Mouse (Mus musculus): ENCODE data around the gene Pitpnc1. TPM values are rescaled to one million over a fixed set of nuclear protein-coding genes. Genes with fewer than 3 reads are reported as not detected.

Pitpnc1 gene
- polyA plus RNA-seq, 1 experiment from 2014 or later, result 35.2 TPM

GRCm38 (mm10) chr11:107373154-107373553 lies 97.3 kb downstream of the Pitpnc1 start:
- Histone ChIP-seq H3K9me3 (no peaks in the 10 kb centered on the region), H3K4me1 (replicated peaks) (peaks cover 34% of the 10 kb centered on the region), H3K9ac (no peak overlapping the region), H3K4me2 (no peak overlapping the region), H3K4me3 (no peak overlapping the region), H3K27ac (peak overlapping the region; percentile 72), H3K27me3 (no peaks in the 10 kb centered on the region), H3K36me3 (no peaks in the 10 kb centered on the region)
- 95% methylated on average over 4 of the region's 4 CpGs for whole genome bisulfite sequencing
- ATAC-seq (ENCODE audit: low FRiP score), result no peak

GRCm38 (mm10) chr11:107372688-107373087 lies 97.8 kb downstream of the Pitpnc1 start:
- 0 out of 2 replicates have a peak, but pooled peaks have one; percentile 17 for ATAC-seq (ENCODE audit: low FRiP score)
- Histone ChIP-seq H3K36me3 (no peaks in the 10 kb centered on the region), H3K4me2 (no peak overlapping the region), H3K4me3 (no peak overlapping the region), H3K9ac (no peak overlapping the region), H3K9me3 (no peaks in the 10 kb centered on the region), H3K4me1 (replicated peaks) (peaks cover 34% of the 10 kb centered on the region), H3K27ac (peak overlapping the region; percentile 72), H3K27me3 (no peaks in the 10 kb centered on the region)
- WGBS, result 42% methylated on average over 7 of the region's 7 CpGs

DNA sequence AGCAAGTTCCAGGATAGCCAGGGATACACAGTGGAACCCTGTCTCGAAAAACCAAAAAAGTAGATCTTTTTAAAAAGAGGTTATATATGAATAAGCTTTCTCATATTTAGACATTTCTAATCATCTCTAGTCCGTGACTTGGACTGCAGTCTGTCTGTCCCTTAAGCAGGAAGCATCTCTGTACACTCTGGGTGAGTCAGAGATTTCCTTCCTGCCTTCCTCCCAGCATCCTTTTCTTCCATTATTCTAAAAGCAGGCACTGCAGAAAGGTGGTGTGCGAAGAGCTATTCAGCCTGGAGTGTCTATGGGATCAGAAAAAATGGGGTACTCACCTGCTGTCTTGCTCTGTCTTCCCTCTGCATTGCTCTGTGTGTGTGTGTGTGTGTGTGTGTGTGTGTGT lies 100.0 kb downstream of the Pitpnc1 start:
- Histone ChIP-seq H3K27me3 (no peaks in the 10 kb centered on the region), H3K4me2 (no peak overlapping the region), H3K4me1 (replicated peaks) (peaks cover 27% of the 10 kb centered on the region), H3K9ac (no peak overlapping the region), H3K27ac (no peak overlapping the region), H3K4me3 (no peak overlapping the region), H3K36me3 (no peaks in the 10 kb centered on the region), H3K9me3 (no peaks in the 10 kb centered on the region)
- WGBS, result 91% methylated on average over 3 of the region's 3 CpGs
- no peak for ATAC-seq (ENCODE audit: low FRiP score)

DNA sequence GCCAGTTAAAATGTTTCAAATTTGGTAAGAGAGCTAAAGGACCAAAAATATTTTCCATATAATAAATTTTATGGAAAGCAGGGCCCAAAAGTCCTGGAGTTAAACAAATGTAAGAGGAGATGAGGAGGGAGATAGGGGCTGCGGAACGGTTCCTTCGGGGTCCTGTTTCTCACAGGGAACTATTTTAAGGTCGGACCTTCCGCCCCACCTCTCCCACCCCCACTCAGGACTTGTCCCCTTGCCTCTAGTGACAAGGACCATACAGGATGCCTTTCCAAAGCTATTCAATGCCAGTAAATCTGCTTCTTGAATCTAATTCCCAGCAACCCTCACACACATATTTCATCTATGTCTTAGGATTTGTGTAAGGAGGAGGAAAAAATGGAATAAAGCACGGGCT lies 100.8 kb downstream of the Pitpnc1 start:
- no peak overlapping the region for H3K27ac ChIP-seq
- no peak overlapping the region for H3K4me3 ChIP-seq
- no peaks in the 10 kb centered on the region for H3K9me3 ChIP-seq
- H3K27me3 ChIP-seq, result no peaks in the 10 kb centered on the region
- no peaks in the 10 kb centered on the region for H3K36me3 ChIP-seq
- WGBS, result 95% methylated on average over 6 of the region's 6 CpGs
- H3K4me2 ChIP-seq, result no peak overlapping the region
- H3K9ac ChIP-seq, result no peak overlapping the region
- no peak for ATAC-seq (ENCODE audit: low FRiP score)
- H3K4me1 ChIP-seq (replicated peaks), result peaks cover 22% of the 10 kb centered on the region

GRCm38 (mm10) chr11:107365938-107366712 lies 104.4 kb downstream of the Pitpnc1 start:
- Histone ChIP-seq H3K9ac (no peak overlapping the region), H3K9me3 (no peaks in the 10 kb centered on the region), H3K36me3 (no peaks in the 10 kb centered on the region), H3K4me1 (replicated peaks) (peaks cover 12% of the 10 kb centered on the region; the same call in 1 of the 2 replicates), H3K27me3 (no peaks in the 10 kb centered on the region), H3K4me2 (no peak overlapping the region), H3K4me3 (no peak overlapping the region), H3K27ac (no peak overlapping the region)
- ATAC-seq (ENCODE audit: low FRiP score), result no peak
- 75% methylated on average over 13 of the region's 13 CpGs for WGBS

DNA sequence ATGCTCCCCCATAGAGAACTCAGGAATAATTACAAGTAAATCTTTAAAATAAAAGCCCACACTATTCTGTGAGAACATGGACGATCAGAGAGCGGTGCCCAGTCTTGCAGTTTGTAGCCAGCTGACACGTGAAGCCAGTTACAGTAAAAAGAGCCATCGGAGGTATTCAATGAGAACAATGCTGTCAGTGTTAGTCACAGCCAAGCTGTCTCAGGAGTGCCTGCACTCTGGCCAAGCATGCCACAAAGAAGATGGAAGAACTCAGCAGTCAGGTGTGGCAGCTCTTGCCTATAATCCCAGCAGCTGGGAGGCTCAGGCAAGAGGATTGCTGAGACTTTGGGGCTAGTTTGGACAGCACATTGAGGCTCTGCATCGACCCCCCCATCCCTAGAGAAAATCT lies 111.8 kb downstream of the Pitpnc1 start:
- WGBS, result 54% methylated on average over 5 of the region's 5 CpGs
- Histone ChIP-seq H3K9ac (no peak overlapping the region), H3K4me2 (no peak overlapping the region), H3K4me1 (replicated peaks) (peaks cover 31% of the 10 kb centered on the region), H3K27ac (0 out of 2 replicates have a peak overlapping the region, but pooled peaks have one; percentile 13), H3K9me3 (no peaks in the 10 kb centered on the region), H3K4me3 (no peak overlapping the region), H3K36me3 (no peaks in the 10 kb centered on the region), H3K27me3 (no peaks in the 10 kb centered on the region)
- no peak for ATAC-seq (ENCODE audit: low FRiP score)

DNA sequence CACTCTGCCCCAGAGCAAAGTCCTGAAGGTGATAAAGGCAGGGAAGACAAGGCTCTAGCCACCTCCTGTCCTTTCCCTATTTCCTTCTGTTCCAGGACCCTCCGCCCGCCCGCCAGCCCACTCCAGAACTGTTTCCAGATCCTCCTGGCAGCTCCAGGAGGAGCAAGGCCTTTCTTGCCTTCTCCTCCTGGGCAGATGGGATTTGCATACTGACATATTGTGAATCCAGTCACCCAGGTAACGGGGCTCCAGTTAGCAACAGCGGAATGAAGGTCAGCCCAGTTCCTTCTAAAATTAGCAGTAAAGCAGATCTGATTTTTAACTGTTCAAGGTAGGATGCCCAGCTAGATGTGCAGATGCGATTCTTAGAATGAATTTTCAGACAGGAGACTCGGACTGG lies 114.3 kb downstream of the Pitpnc1 start:
- peaks cover 36% of the 10 kb centered on the region for H3K4me1 ChIP-seq (replicated peaks)
- H3K27me3 ChIP-seq, result no peaks in the 10 kb centered on the region
- ATAC-seq (ENCODE audit: low FRiP score), result no peak
- H3K9me3 ChIP-seq, result no peaks in the 10 kb centered on the region
- WGBS, result 61% methylated on average over 7 of the region's 7 CpGs
- no peak overlapping the region for H3K4me2 ChIP-seq
- H3K36me3 ChIP-seq, result no peaks in the 10 kb centered on the region
- H3K27ac ChIP-seq, result no peak overlapping the region
- no peak overlapping the region for H3K4me3 ChIP-seq
- H3K9ac ChIP-seq, result no peak overlapping the region

GRCm38 (mm10) chr11:107355526-107355925 lies 115.0 kb downstream of the Pitpnc1 start:
- Histone ChIP-seq H3K4me2 (no peak overlapping the region), H3K4me3 (no peak overlapping the region), H3K36me3 (no peaks in the 10 kb centered on the region), H3K27me3 (no peaks in the 10 kb centered on the region), H3K27ac (no peak overlapping the region), H3K9me3 (no peaks in the 10 kb centered on the region), H3K4me1 (replicated peaks) (peaks cover 36% of the 10 kb centered on the region), H3K9ac (no peak overlapping the region)
- ATAC-seq (ENCODE audit: low FRiP score), result no peak
- WGBS, result 45% methylated on average over 3 of the region's 3 CpGs

DNA sequence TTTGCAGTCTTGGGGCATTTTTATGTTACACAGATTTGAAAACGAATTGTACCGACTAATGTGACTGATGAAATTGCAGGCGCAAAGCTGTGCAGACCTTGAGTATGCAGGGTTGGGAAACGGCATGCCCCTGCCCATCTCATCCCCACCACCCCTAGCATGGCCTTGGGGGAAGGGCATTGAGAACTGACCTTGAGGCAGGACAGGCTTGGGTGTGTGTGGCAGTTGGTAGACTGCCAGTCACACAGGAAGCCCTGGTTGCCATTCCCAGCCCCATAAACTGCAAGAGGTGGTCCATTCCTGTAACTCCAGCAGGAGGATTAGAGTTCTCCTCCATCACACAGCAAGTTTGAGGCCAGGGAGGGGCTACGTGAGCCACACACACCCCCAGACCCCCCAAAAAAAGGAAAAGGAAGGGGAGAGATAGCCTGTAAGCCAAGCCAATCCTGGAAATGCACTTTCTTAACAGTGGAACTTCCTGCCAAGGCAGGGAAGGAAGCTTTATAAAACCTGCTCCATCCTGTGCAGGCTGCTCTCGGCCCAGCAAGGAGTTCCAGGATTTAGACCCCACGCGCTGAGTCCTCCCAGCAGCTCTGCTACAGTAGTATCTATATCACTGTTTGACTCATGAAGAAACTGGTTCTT lies 115.9 kb downstream of the Pitpnc1 start:
- Histone ChIP-seq H3K27me3 (no peaks in the 10 kb centered on the region), H3K4me3 (no peak overlapping the region), H3K4me2 (no peak overlapping the region), H3K9me3 (no peaks in the 10 kb centered on the region), H3K36me3 (no peaks in the 10 kb centered on the region), H3K9ac (no peak overlapping the region), H3K4me1 (replicated peaks) (peaks cover 36% of the 10 kb centered on the region), H3K27ac (0 out of 2 replicates have a peak overlapping the region, but pooled peaks have one; percentile 18)
- no peak for ATAC-seq (ENCODE audit: low FRiP score)
- WGBS, result 91% methylated on average over 8 of the region's 8 CpGs

DNA sequence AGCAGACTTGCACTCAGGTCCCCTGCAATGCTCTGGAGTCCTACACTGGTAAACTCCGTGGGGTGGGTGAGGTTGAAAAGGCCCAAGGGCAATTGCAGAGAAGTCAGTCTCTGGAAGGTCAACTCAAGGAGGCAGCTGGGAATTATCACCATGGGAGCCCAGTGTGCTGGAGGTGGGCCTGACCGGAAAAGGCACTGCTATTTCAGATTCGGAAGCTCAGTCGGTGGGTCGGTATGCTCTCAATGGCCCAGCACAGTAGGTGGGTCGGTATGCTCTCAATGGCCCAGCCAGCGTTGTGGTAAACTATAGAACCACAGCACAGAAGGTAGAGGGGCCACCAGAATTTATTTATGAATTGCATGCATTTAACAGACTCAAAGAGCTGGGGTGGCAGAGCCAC lies 117.9 kb downstream of the Pitpnc1 start:
- 19% methylated on average over 7 of the region's 7 CpGs for WGBS
- Histone ChIP-seq H3K4me1 (replicated peaks) (peaks cover 28% of the 10 kb centered on the region), H3K4me2 (no peak overlapping the region), H3K9me3 (no peaks in the 10 kb centered on the region), H3K27ac (no peak overlapping the region), H3K27me3 (no peaks in the 10 kb centered on the region), H3K36me3 (no peaks in the 10 kb centered on the region), H3K9ac (no peak overlapping the region), H3K4me3 (no peak overlapping the region)
- ATAC-seq (ENCODE audit: low FRiP score), result no peak

DNA sequence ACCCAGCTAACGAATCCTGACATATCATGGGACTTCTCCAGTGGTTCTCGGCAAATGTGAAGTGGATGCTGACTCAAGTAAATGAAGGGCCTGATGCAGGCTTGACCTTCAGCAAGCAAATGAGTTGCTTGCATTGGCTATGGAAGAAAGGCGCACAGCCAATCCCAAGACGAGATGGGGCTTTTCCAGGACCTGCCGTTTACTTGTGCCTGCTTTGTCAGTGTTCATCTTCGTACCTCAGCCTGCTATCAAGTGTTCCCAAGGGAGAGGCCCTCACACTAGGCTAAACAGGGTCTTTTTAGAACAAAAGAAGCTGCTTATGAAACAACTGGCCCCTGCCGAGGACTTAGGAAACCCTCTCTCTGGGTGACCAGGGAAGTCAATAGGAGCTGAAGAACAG lies 120.7 kb downstream of the Pitpnc1 start:
- Histone ChIP-seq H3K27me3 (no peaks in the 10 kb centered on the region), H3K4me2 (no peak overlapping the region), H3K4me3 (no peak overlapping the region), H3K9me3 (no peaks in the 10 kb centered on the region), H3K27ac (no peak overlapping the region), H3K36me3 (no peaks in the 10 kb centered on the region), H3K4me1 (replicated peaks) (peaks cover 9% of the 10 kb centered on the region; the same call in 1 of the 2 replicates), H3K9ac (no peak overlapping the region)
- ATAC-seq (ENCODE audit: low FRiP score), result no peak
- 87% methylated on average over 7 of the region's 7 CpGs for WGBS

DNA sequence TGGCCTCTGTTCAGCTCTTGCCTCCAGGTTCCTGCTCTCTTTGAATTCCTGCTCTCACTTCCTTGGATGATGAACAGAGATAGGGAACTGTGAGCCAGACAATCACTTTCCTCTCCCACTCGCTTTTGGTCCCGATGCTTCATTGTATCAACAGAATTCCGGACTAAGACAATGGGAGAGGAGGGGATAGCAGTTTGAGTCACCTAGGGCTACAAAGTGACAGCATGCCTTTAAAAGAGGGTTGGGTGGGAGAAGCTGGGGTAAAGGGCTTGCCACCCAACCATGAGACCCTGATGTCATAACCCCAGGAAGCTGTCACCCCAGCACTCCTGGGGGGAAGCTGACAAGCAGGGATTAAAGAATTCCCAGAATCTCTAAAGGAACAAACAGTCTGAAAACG lies 127.5 kb downstream of the Pitpnc1 start:
- H3K36me3 ChIP-seq, result no peaks in the 10 kb centered on the region
- H3K27me3 ChIP-seq, result no peaks in the 10 kb centered on the region
- 75% methylated on average over 4 of the region's 4 CpGs for WGBS
- no peak overlapping the region for H3K4me2 ChIP-seq
- no peak overlapping the region for H3K9ac ChIP-seq
- peaks cover 20% of the 10 kb centered on the region for H3K4me1 ChIP-seq (replicated peaks)
- no peak overlapping the region for H3K4me3 ChIP-seq
- ATAC-seq (ENCODE audit: low FRiP score), result no peak
- no peak overlapping the region for H3K27ac ChIP-seq
- H3K9me3 ChIP-seq, result no peaks in the 10 kb centered on the region

GRCm38 (mm10) chr11:107342432-107342831 lies 128.1 kb downstream of the Pitpnc1 start:
- Histone ChIP-seq H3K4me3 (no peak overlapping the region), H3K9me3 (no peaks in the 10 kb centered on the region), H3K4me1 (replicated peaks) (peaks cover 26% of the 10 kb centered on the region), H3K4me2 (no peak overlapping the region), H3K27ac (no peak overlapping the region), H3K36me3 (no peaks in the 10 kb centered on the region), H3K9ac (no peak overlapping the region), H3K27me3 (no peaks in the 10 kb centered on the region)
- 91% methylated on average over 1 of the region's 1 CpGs for WGBS
- ATAC-seq (ENCODE audit: low FRiP score), result no peak
